Mouse (Mus musculus) heart, postnatal 0 days (tissue): Measurements from ENCODE around the gene Coq10a.

Source experiments
- CTCF ChIP-seq: IDR thresholded peaks from 2 replicates; pipeline ENCODE4 v1.5.1; 2016; ENCODE audit warnings: antibody characterized with exemption, control low read depth, low read depth
- EP300 ChIP-seq: IDR thresholded peaks from 2 replicates; pipeline ENCODE4 v1.6.1; 2016; ENCODE audit warnings: antibody characterized with exemption, low read depth

- TF ChIP-seq CTCF = no peak
- no peak for TF ChIP-seq EP300
Measured at GRCm38 (mm10) chr10:128397466-128397865, 28.7 kb upstream of the Coq10a start.
